Mouse (Mus musculus) right cerebral cortex, postnatal 14 days (tissue): ENCODE measurements around the gene Capza1.

Experiments used
- DNase-seq: peaks from one replicate; pipeline ENCODE4 v3.0.0; 2022

The Capza1 gene

DNA sequence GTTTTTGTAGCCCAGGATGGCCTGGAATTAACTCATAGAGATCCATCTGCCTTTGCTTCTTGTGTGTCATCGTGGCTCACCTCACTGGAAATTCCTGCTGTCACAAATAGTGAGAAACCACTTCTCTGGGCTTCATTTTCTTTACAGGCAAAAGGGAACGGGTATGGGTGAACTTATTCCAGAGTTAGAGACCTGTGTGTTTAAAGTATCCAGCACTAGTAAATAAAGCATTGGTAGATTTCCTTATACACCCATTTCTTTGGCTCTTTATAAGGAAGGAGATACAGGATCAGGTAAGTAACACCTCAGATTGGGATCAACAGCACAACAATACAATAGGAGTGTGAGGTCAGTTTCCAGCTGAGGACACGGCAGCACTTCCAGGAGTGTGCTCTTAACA, 76.2 kb downstream of the Capza1 start, which contains the start of gene Rhoc:
TSS of gene Rhoc (plus strand) at position 301 of the 400 bp plus-strand sequence.
- no peak for DNase-seq

DNA sequence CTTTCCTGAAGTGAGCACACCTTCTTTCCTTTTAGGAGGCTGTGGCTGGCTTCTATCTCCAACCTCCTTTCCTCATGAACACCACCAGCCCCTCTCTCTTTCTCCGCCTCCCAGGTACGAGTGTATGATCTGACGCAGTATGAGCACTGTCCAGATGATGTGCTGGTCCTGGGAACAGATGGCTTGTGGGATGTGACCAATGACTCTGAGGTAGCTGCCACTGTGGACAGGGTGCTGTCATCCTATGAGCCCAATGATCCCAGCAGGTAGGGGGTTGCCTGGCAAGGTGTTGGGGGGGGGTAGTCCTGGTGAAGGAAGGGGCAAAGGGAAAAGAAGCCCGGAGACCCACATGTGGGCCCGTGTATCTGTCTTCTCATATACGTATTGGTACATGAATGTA, 79.0 kb downstream of the Capza1 start:
- no peak for DNase-seq

DNA sequence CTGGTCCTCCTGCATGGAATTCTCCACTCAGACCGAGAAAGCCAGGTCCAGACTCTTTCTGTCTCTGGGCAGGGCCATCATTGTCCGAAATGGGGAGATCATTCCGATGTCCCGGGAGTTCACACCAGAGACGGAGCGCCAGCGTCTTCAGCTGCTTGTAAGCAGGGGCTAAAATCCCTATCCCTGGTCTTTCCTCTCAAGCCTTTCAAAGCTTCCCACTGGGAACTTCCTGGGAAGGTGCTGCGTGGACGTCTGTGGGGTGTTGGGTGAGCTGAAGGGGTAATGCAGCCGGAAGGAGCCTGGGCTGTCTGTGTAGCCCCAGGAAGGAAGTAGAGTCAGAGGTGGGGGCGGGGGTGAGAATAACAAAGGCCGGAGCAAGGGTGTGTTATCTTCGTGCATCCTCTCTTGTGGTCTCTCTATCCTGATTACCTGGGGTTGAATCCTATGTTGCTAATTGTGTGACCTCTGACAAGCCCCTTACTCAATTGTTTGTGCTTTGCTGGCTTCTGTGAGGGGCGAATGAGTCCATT, 80.3 kb downstream of the Capza1 start:
- DNase-seq = no peak

DNA sequence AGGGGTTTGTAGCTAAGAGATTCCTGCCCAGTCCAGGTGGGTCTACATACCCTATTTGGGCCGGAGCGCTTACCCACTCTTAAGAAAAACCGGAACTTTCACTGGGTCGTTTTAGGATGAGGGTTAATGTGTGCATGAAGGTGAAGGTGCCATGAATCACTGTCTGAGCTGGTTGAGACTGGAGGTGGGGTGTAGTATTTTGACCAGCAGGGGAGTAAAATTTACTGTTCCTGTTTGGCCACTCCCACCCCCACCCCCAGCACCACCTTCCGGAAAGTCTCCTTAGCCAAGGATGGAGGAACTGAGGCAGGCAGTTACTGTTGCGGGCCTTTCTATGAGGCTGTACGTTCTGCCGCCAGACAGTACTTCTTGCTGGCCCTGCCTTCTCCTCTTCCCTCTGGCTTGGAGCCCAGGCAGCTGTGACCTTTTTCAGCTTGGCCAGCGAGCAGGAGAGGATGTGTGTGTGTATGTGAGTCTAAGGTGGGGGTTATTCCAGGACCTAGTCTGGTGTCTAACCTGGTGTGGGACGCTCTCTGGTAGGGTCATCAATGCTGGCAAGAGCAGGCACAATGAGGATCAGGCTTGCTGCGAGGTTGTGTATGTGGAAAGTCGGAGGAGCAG, 82.1 kb downstream of the Capza1 start:
- no peak for DNase-seq

DNA sequence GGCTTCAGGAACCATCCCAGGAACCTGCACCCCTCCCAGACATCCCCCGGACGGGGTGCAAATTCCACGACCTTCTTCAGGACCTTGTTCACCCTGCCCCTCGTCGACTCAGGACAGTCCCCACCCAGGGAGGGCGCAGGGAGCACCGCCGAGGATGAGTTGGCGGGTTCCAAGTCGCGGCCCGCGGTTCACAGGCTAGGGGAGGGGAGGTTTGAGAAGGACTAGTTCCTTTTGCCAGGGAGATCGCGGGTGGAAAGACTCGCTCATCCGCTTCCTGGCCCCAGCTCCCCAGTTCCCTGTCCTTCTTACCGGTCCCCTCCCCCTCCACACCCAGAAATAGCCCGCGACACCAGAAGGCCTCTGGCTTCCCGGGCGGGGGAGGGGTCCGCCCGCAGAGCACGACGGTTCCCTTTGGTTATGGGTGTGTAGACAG, 82.8 kb downstream of the Capza1 start, which contains the start of gene Fam19a3:
TSS of gene Fam19a3 (minus strand) at position 370 of the 433 bp plus-strand sequence.
- DNase-seq = no peak

DNA sequence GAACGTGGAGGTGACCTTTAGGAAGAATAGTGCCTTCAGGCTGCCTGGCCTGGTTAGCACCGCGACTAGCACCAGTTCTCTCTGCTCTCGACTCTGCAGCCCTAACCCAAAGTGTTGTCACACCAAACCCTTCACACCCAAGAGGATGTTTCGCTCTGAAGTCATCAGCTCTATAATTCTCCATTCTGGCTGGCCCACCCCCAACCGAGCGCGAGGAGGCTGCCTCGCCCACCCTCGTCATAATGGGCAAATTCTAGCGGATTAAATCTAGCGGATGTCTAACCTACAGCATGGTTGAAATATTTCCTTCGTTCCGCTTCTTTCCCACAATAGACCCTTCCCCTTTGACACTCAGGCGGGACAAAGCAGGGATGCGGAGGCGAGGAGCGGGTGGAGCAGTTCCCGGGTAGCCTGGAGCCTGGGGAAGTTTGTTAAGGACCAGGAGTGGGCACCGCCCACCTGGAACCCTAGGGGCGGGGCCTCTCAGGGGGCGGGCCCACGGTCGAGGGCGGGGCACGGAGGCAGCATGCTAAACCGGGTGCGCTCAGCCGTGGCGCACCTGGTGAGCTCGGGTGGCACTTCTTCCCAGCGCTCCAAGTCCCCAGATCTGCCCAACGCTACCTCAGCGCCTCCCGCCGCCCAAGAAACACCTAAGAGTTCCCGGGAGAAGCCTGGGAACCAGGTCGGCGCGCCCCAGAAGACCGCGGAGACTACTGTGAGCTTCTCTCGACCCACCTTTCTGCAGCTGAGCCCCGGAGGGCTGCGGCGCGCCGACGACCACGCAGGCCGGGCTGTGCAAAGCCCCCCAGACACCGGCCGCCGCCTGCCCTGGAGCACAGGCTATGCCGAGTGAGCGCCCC, 83.5 kb downstream of the Capza1 start, which contains the start of gene Ppm1j:
TSS of gene Ppm1j (plus strand) at position 496 of the 860 bp plus-strand sequence.
- DNase-seq = peak; percentile 25

DNA sequence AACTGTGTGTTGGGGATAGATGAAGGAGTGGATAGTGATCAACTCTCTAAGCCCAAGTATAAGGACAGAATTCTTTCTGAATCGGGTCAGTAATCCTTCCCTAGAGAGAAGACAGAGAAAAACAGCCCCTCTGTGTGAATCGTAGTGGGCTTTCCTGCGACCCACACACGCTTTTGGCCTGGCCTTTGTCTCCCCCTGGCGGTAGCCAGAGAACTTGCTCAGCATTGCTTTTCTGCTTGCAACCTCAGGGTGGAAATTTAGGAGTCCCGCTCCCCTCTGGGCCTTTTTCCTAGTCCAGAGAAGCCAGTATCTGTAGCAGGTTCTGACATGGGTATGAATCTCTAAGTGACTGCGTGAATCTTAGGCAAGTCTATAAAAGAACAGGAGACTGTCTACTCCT, 84.4 kb downstream of the Capza1 start:
- peak; percentile 59 for DNase-seq

DNA sequence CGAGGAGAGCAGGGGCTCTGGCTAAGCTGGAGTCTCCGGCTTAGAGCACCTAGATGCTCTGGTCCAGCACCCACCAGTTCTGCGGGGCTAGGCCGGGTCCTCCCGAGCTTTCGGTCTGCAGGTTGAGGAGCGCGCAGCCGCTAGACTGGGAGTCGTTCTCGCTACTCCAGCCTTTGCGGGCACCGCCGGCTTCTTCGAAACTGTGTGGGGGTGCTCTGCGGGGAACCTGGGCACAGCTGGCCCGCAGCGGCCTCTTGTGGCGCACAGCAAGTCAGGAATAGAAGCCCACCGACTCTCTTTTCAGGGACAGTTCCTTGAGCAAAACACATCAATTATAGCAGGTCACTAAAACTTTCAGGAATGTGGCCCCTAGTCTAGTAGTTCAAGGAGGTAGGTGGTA, 87.0 kb downstream of the Capza1 start:
- DNase-seq = peak; percentile 41

DNA sequence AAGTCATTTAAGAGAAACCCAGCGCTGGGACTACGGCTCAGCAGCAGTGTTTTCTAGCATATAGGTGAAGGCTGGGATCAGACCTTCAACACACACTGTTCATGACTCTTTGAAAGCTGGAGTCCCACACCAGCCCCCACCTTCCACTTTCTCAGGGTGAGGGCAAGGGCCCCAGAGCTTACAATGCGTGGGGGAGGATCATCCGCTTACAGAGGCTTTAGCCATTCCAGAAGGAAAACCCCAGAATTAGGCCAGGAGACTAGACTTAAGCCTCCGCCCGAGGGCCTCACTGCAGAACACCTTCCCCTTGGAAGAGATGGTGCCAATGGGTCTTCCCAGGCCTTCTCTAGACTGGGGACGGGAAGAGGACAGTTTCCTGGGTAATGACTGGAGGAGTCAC, 91.0 kb downstream of the Capza1 start:
- DNase-seq = no peak
